Mouse (Mus musculus) G1E (cell line): ENCODE measurements around the gene Gm28036. TPM values are rescaled to one million over a fixed set of nuclear protein-coding genes. Genes with fewer than 3 reads are reported as not detected.

Experiments used
- ATAC-seq: 2 replicates; pipeline ENCODE4 v1.8.0; 2016; ENCODE audit warnings: mild to moderate bottlenecking; ENCODE audit not compliant: insufficient number of reproducible peaks, poor library complexity, low FRiP score, severe bottlenecking; ENCODE audit errors: extremely low read depth
- DNase-seq: peaks from one replicate; pipeline ENCODE4 v3.0.0; 2012; ENCODE audit warnings: low spot score
- H3K27me3 ChIP-seq: 2 replicates; pipeline ENCODE4 v1.6.1; 2012; ENCODE audit warnings: mild to moderate bottlenecking, low read length, inconsistent platforms; ENCODE audit not compliant: insufficient read depth
- H3K36me3 ChIP-seq: replicated peaks from 2 replicates; pipeline ENCODE3; 2012; ENCODE audit warnings: mild to moderate bottlenecking, inconsistent platforms
- H3K4me1 ChIP-seq: 2 replicates; pipeline ENCODE4 v1.6.1; 2012; ENCODE audit warnings: low read depth, low read length, inconsistent platforms, mixed read lengths; ENCODE audit not compliant: insufficient read depth
- H3K4me3 ChIP-seq: 2 replicates; pipeline ENCODE4 v1.5.1; 2012; ENCODE audit warnings: low read depth, mild to moderate bottlenecking, inconsistent platforms, low read length, moderate library complexity, mixed read lengths
- H3K9me3 ChIP-seq: replicated peaks from 2 replicates; pipeline ENCODE4 v1.6.1; 2012; ENCODE audit warnings: inconsistent platforms
- CTCF ChIP-seq: IDR thresholded peaks from 2 replicates; pipeline ENCODE4 v1.5.1; 2012; ENCODE audit warnings: low read depth, low read length, inconsistent platforms, mixed read lengths
- GATA1 ChIP-seq: IDR thresholded peaks from 2 replicates; pipeline ENCODE4 v1.6.1; 2012; ENCODE audit warnings: borderline replicate concordance, low read length, inconsistent platforms, mixed read lengths
- GATA2 ChIP-seq: IDR thresholded peaks from 2 replicates; pipeline ENCODE4 v1.6.1; 2012; ENCODE audit warnings: low read depth, low read length, inconsistent platforms, borderline replicate concordance
- POLR2AphosphoS5 ChIP-seq: IDR thresholded peaks from 2 replicates; pipeline ENCODE4 v1.6.1; 2012; ENCODE audit warnings: low read depth, low read length, inconsistent platforms; ENCODE audit not compliant: insufficient replicate concordance
- TAL1 ChIP-seq: conservative IDR thresholded peaks from 2 replicates; pipeline ENCODE4 v1.6.1; 2012; ENCODE audit warnings: low read depth, low read length, inconsistent platforms, mixed read lengths
- polyA plus RNA-seq: library from polyadenylated mRNA; stranded (reverse); fragments of >175 nt; gene quantifications from 2 replicates; pipeline ENCODE4 v1.2.3, GENCODE M21; 2012
- total RNA-seq, 2 experiments: library from RNA; stranded (forward) in 1 of 2; stranded (reverse) in 1 of 2; fragments of 200-1000 nt in 1 of 2; fragments of >200 nt in 1 of 2; fragmentation: Nextera tagmentation in 1 of 2; gene quantifications; 2 replicates each; pipeline ENCODE4 v1.2.3; 2014 to 2017

Gm28036 gene
- total and polyA plus RNA-seq, 3 experiments, result 12.0 to 17.6 (median 13.5) TPM

GRCm38 (mm10) chr2:156087391-156088110 is 39.3 kb downstream of the Gm28036 start:
- TF ChIP-seq CTCF, result no peak
- no peak for TF ChIP-seq TAL1
- TF ChIP-seq POLR2AphosphoS5, result no peak
- TF ChIP-seq GATA2, result no peak
- no peak for TF ChIP-seq GATA1
- Histone ChIP-seq H3K9me3 (no peaks in the 10 kb centered on the region), H3K36me3 (peaks cover 73% of the 10 kb centered on the region), H3K4me3 (no peak overlapping the region), H3K4me1 (peaks cover 12% of the 10 kb centered on the region), H3K27me3 (no peaks in the 10 kb centered on the region)
- ATAC-seq, result no peak
- DNase-seq, result no peak

- Histone ChIP-seq H3K4me3 (no peak overlapping the region), H3K9me3 (no peaks in the 10 kb centered on the region), H3K4me1 (peaks cover 12% of the 10 kb centered on the region), H3K27me3 (no peaks in the 10 kb centered on the region), H3K36me3 (peaks cover 78% of the 10 kb centered on the region)
- TF ChIP-seq GATA1 (no peak), TAL1 (no peak), GATA2 (no peak), POLR2AphosphoS5 (no peak), CTCF (no peak)
- ATAC-seq (no peak), DNase-seq (no peak)
Measured at GRCm38 (mm10) chr2:156084541-156084940, 42.4 kb downstream of the Gm28036 start.

DNA sequence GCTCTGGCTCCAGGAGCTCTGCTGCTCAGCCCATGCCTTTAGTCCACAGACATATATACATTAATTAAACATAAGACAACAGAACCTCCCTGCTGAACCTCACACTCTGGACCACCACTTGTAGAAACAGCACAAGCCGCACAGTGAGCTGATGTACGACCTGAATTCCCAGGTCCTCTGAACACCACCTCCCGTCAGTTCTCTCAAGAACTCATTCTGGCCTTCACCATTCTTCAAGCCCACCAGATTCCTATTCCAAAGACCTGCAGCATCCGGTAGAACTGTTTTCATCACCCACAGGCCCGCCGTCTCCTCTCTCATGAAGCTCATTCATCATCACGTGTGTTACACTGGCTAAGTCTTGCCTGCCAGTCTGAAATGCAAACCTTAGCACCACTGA is 46.5 kb downstream of the Gm28036 start:
- H3K4me1 ChIP-seq, result peaks cover 10% of the 10 kb centered on the region
- no peaks in the 10 kb centered on the region for H3K9me3 ChIP-seq
- no peaks in the 10 kb centered on the region for H3K27me3 ChIP-seq
- H3K4me3 ChIP-seq, result no peak overlapping the region
- H3K36me3 ChIP-seq, result peaks cover 85% of the 10 kb centered on the region
- TF ChIP-seq TAL1 (no peak), CTCF (no peak), POLR2AphosphoS5 (no peak), GATA2 (no peak), GATA1 (no peak)
- DNase-seq (no peak), ATAC-seq (no peak)

GRCm38 (mm10) chr2:156079674-156080073 is 47.2 kb downstream of the Gm28036 start:
- TF ChIP-seq GATA2, result no peak
- no peak for TF ChIP-seq TAL1
- no peak for TF ChIP-seq CTCF
- TF ChIP-seq POLR2AphosphoS5, result no peak
- TF ChIP-seq GATA1, result no peak
- ATAC-seq (no peak), DNase-seq (no peak)
- no peak overlapping the region for H3K4me3 ChIP-seq
- H3K4me1 ChIP-seq, result peaks cover 10% of the 10 kb centered on the region
- H3K27me3 ChIP-seq, result no peaks in the 10 kb centered on the region
- H3K9me3 ChIP-seq, result no peaks in the 10 kb centered on the region
- H3K36me3 ChIP-seq, result peaks cover 89% of the 10 kb centered on the region

DNA sequence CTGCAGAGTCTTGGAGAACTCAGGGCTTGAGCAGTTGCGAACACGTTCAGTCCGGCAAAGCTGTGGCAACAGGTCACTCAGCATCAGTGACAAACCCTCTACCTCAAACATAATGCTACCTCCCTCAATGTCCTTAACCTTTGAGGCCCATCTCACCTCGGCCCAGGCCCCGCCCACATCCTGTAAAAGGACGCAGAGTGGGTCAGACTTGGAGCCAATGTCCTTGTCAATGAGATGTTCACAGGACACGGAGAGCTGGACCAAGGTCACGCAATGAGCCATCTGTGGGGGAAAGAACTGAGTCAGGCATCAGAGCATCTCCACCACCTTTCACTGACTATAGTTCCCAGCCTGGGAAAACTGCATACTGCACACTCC is 47.7 kb downstream of the Gm28036 start:
- peaks cover 90% of the 10 kb centered on the region for H3K36me3 ChIP-seq
- ATAC-seq (no peak), DNase-seq (no peak)
- peaks cover 10% of the 10 kb centered on the region for H3K4me1 ChIP-seq
- H3K27me3 ChIP-seq, result no peaks in the 10 kb centered on the region
- H3K9me3 ChIP-seq, result no peaks in the 10 kb centered on the region
- TF ChIP-seq POLR2AphosphoS5, result no peak
- TF ChIP-seq GATA2, result no peak
- TF ChIP-seq CTCF, result no peak
- no peak for TF ChIP-seq GATA1
- no peak overlapping the region for H3K4me3 ChIP-seq

DNA sequence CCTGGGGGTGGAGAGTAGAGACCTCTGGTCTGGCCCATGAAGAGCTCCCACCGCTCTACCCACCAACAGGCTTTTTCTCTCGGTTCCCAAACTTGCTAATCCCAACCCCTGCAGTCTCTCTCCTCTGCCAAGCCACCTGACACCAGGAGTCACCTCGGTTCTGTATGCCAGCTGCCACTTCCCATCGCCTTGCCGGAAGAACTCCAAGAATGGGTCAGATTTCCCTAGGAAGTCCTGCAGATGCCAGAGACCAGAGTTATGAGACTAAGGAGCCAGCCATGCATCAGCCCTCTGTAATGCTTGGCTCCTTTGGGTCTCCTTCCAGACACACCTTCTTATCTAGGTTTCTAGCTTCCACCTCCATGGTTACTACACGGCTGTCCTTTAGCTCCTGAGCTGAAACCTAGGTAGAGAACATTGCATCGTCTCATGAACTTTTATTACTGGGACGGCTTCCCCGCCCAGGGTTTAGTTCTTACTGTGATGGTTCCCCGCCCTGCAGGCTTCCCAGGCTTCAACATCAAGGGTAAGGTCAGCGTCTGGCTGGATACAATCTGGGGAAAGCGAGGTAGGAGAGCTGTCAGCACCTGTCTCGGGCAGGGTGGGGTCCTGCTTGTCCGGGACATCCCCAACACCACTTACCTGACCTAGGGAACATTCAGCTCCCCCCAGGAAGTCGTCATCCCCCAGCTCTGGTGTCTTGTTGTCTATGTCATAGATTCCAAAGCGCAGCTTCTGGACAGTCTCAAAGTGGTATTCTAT is 48.3 kb downstream of the Gm28036 start:
- Histone ChIP-seq H3K4me1 (peaks cover 10% of the 10 kb centered on the region), H3K36me3 (peaks cover 96% of the 10 kb centered on the region), H3K4me3 (no peak overlapping the region), H3K9me3 (no peaks in the 10 kb centered on the region), H3K27me3 (no peaks in the 10 kb centered on the region)
- DNase-seq (no peak), ATAC-seq (no peak)
- TF ChIP-seq TAL1, result no peak
- no peak for TF ChIP-seq GATA1
- no peak for TF ChIP-seq GATA2
- TF ChIP-seq CTCF, result no peak
- TF ChIP-seq POLR2AphosphoS5, result no peak

GRCm38 (mm10) chr2:156077461-156077860 is 49.4 kb downstream of the Gm28036 start:
- peaks cover 98% of the 10 kb centered on the region for H3K36me3 ChIP-seq
- no peak overlapping the region for H3K4me3 ChIP-seq
- peaks cover 3% of the 10 kb centered on the region for H3K4me1 ChIP-seq
- no peak for ATAC-seq
- H3K9me3 ChIP-seq, result no peaks in the 10 kb centered on the region
- TF ChIP-seq GATA1 (no peak), POLR2AphosphoS5 (no peak), GATA2 (no peak), TAL1 (no peak), CTCF (no peak)
- H3K27me3 ChIP-seq, result no peaks in the 10 kb centered on the region
- no peak for DNase-seq
